In genomic region chr10:111893941-111894340, GRCm38 (mm10) we compare ENCODE assay signal across 10 mouse cellular contexts.
DNase-seq lines count a peak whose midpoint lies in the region; ATAC-seq and TF ChIP-seq lines count a peak whose summit lies in the region.
"Had no signal": no experiment of that assay in that cellular context is flagged by ENCODE, and none has a peak within 500 bp of the region (broad histone marks: within the 10 kb centered on the region; RNA-seq: fewer than 3 reads in every experiment).

No protein-coding gene starts in this region.

- no peak overlapping the region for H3K27ac ChIP-seq in heart, adult 2 months
- no peak overlapping the region for H3K27ac ChIP-seq in heart, embryonic 10.5 days
- H3K27ac ChIP-seq in limb, embryonic 10.5 days: no peak overlapping the region
- peak overlapping the region; percentile 87; the same call in 1 of the 2 replicates for H3K27ac ChIP-seq in stomach, embryonic 14.5 days (ENCODE audit: low read length)
- H3K27ac ChIP-seq: forebrain, embryonic 10.5 days; macrophage had no signal

- no peak for TF ChIP-seq CTCF in heart, adult 2 months (IDR thresholded peaks at IDR 0.05)

- H3K27me3 ChIP-seq in heart, adult 2 months (ENCODE audit: control insufficient read depth, insufficient read depth, low read length): no peaks in the 10 kb centered on the region
- no peaks in the 10 kb centered on the region for H3K27me3 ChIP-seq in heart, embryonic 10.5 days (ENCODE audit: insufficient read depth, poor library complexity, severe bottlenecking)
- H3K27me3 ChIP-seq in limb, embryonic 10.5 days (ENCODE audit: low read depth, poor library complexity, severe bottlenecking): no peaks in the 10 kb centered on the region
- H3K27me3 ChIP-seq in stomach, embryonic 14.5 days (ENCODE audit: control insufficient read depth, insufficient read depth, low read length): no peaks in the 10 kb centered on the region

- no peak for TF ChIP-seq POLR2A in heart, adult 2 months (IDR thresholded peaks at IDR 0.05; ENCODE audit: insufficient read depth, low read depth, low read length)

- no peak for TF ChIP-seq EP300 in heart, adult 2 months (IDR thresholded peaks at IDR 0.05; ENCODE audit: insufficient read depth, low read depth, low read length)

- peaks cover 1% of the 10 kb centered on the region; the same call in 1 of the 2 replicates for H3K4me1 ChIP-seq in heart, adult 2 months (ENCODE audit: control insufficient read depth, insufficient read depth, low read length)
- H3K4me1 ChIP-seq in heart, embryonic 10.5 days: peaks cover 13% of the 10 kb centered on the region; the same call in 1 of the 2 replicates
- H3K4me1 ChIP-seq in limb, embryonic 10.5 days: peaks cover 7% of the 10 kb centered on the region; the same call in 1 of the 2 replicates
- 0 out of 2 replicates have a peak, but pooled peaks cover 4% of the 10 kb centered on the region for H3K4me1 ChIP-seq in stomach, embryonic 14.5 days (ENCODE audit: control insufficient read depth, insufficient read depth, low read length)
- H3K4me1 ChIP-seq: forebrain, embryonic 10.5 days had no signal

- no peak overlapping the region for H3K9ac ChIP-seq in heart, adult 2 months (ENCODE audit: low read depth, low read length)
- H3K9ac ChIP-seq in stomach, embryonic 14.5 days (replicated peaks; ENCODE audit: low read depth, low read length): no peak overlapping the region

- peak; percentile 86; the same call in 1 of the 2 replicates for ATAC-seq in stomach, embryonic 14.5 days (ENCODE audit: insufficient number of reproducible peaks, insufficient read depth, low FRiP score, low read depth)
- no peak for ATAC-seq in monocyte, adult 5-6 weeks (replicated peaks; ENCODE audit: insufficient number of reproducible peaks, low FRiP score, low TSS enrichment, poor library complexity, severe bottlenecking)
- no peak for ATAC-seq in frontal cortex, adult (ENCODE audit: low TSS enrichment)

- H3K9me3 ChIP-seq in heart, embryonic 10.5 days: no peaks in the 10 kb centered on the region
- H3K9me3 ChIP-seq in limb, embryonic 10.5 days (replicated peaks): no peaks in the 10 kb centered on the region
- no peaks in the 10 kb centered on the region for H3K9me3 ChIP-seq in stomach, embryonic 14.5 days (ENCODE audit: control insufficient read depth, low read depth, low read length)
- H3K9me3 ChIP-seq: forebrain, embryonic 10.5 days had no signal

- no peak overlapping the region for H3K4me3 ChIP-seq in heart, adult 2 months
- H3K4me3 ChIP-seq in heart, embryonic 10.5 days: no peak overlapping the region
- no peak overlapping the region for H3K4me3 ChIP-seq in limb, embryonic 10.5 days
- H3K4me3 ChIP-seq in stomach, embryonic 14.5 days (ENCODE audit: low read depth, low read length): no peak overlapping the region
- H3K4me3 ChIP-seq: forebrain, embryonic 10.5 days had no signal

- no peaks in the 10 kb centered on the region for H3K36me3 ChIP-seq in heart, adult 2 months (ENCODE audit: control insufficient read depth, insufficient read depth, low read length)
- no peaks in the 10 kb centered on the region for H3K36me3 ChIP-seq in heart, embryonic 10.5 days
- H3K36me3 ChIP-seq in limb, embryonic 10.5 days: no peaks in the 10 kb centered on the region
- no peaks in the 10 kb centered on the region for H3K36me3 ChIP-seq in stomach, embryonic 14.5 days (ENCODE audit: control insufficient read depth, insufficient read depth, low read length)
- H3K36me3 ChIP-seq: forebrain, embryonic 10.5 days had no signal

- no peaks in the 10 kb centered on the region for H3K79me2 ChIP-seq in heart, adult 2 months (replicated peaks; ENCODE audit: control insufficient read depth, insufficient read depth, low read length)

- 66% methylated on average over 8 of the region's 8 CpGs for WGBS in heart, adult 2 months
- 75% methylated on average over 8 of the region's 8 CpGs for WGBS in heart, embryonic 10.5 days
- WGBS in limb, embryonic 10.5 days: 85% methylated on average over 8 of the region's 8 CpGs
- WGBS in stomach, embryonic 14.5 days: 42% methylated on average over 8 of the region's 8 CpGs

- no peak overlapping the region for H3K4me2 ChIP-seq in stomach, embryonic 14.5 days (replicated peaks; ENCODE audit: low read depth, low read length)

- intact Hi-C loops in heart, adult 2 months (cut with DNase I): no loop called here
- intact Hi-C loops in heart, postnatal 14 days (cut with DNase I): no loop called here

- DNase-seq in heart, adult 2 months: peak; percentile 34 to 56
- no peak for DNase-seq in heart, embryonic 10.5 days (ENCODE audit: low spot score)
- peak; percentile 51 to 54 for DNase-seq in heart, postnatal 14 days
- DNase-seq in limb, embryonic 10.5 days (ENCODE audit: low spot score): peak; percentile 25
- DNase-seq in thymus, postnatal 10 days (ENCODE audit: low spot score in 2 of 2): no peak

Comparison
In these comparisons a context has a peak if more than half of its experiments do, and no peak if none do; other contexts are left out.
1. DNase-seq: peak in heart, adult 2 months (2 of 2), heart, postnatal 14 days (2 of 2) and limb, embryonic 10.5 days (single experiment); none in heart, embryonic 10.5 days (single experiment) and thymus, postnatal 10 days (0 of 2).